Mouse (Mus musculus): ENCODE measurements at regions not wholly inside any gene's neighbourhood (a gene's known extent, or its start where the extent isn't known, plus 50 kb on each side); places are given as distances from the start of the nearest gene placed in this dataset.

DNA sequence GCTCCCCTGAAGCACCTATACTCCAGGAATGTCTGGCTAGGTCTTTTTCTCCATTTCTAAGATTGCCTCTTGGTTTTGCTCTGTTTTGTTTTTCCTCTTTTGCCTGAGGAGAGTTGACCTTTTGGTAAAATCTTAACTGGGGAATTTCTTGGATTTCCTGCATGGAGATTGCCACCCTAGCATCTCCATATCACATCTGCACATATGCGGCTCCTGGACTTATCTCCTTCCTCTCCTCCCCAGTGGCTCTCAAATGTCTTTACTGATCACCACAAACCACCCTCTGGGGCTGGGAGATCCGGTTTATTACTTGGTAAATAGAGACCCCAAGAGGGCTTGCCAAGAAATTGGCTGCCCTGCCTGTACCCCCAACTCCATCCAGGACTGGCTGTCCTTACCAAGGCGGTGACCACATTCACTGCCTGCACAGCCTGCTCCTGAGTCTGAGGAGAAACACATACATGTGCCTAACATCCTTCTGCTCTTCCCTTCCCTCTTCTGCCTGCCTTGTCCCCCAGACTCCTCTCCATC is 87.3 kb downstream of the Psmg1 start:
- Histone ChIP-seq H3K9ac (no peak overlapping the region), H3K4me2 (no peak overlapping the region), H3K36me3 (no peaks in the 10 kb centered on the region), H3K9me3 (no peaks in the 10 kb centered on the region), H3K27me3 (no peaks in the 10 kb centered on the region), H3K4me3 (no peak overlapping the region), H3K4me1 (replicated peaks) (no peaks in the 10 kb centered on the region), H3K27ac (replicated peaks) (no peak overlapping the region)
- whole genome bisulfite sequencing = 75% methylated on average over 3 of the region's 3 CpGs
- ATAC-seq (ENCODE audit: low FRiP score, low read depth) = no peak

DNA sequence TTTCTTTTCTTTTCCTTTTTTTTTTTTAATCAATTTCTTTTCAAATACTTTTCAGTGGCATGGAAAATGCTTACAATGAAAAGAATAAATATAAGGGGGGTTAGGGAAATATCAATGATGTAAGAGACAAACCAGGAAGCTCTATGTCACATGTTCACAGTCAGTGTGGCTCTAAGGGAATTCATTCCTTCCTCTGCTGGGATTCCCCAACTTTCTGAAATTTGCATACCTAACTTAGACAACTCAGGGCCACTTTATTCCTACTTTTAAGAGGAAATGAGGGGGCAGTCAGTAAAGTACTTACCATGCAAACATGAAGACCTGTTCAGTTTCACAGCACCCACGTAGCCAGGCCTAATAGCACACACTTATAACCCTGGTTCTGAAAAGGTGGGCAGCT is 88.6 kb downstream of the Psmg1 start:
- WGBS = 93% methylated on average over 1 of the region's 1 CpGs
- no peaks in the 10 kb centered on the region for H3K36me3 ChIP-seq
- H3K27ac ChIP-seq (replicated peaks) = no peak overlapping the region
- no peak for ATAC-seq (ENCODE audit: low FRiP score, low read depth)
- H3K4me2 ChIP-seq = no peak overlapping the region
- no peak overlapping the region for H3K4me3 ChIP-seq
- H3K9me3 ChIP-seq = no peaks in the 10 kb centered on the region
- H3K9ac ChIP-seq = no peak overlapping the region
- H3K27me3 ChIP-seq = no peaks in the 10 kb centered on the region
- H3K4me1 ChIP-seq (replicated peaks) = no peaks in the 10 kb centered on the region

GRCm38 (mm10) chr16:95901388-95901787 is 89.4 kb downstream of the Psmg1 start:
- Histone ChIP-seq H3K4me3 (no peak overlapping the region), H3K4me2 (no peak overlapping the region), H3K27me3 (no peaks in the 10 kb centered on the region), H3K4me1 (replicated peaks) (no peaks in the 10 kb centered on the region), H3K9me3 (no peaks in the 10 kb centered on the region), H3K9ac (no peak overlapping the region), H3K27ac (replicated peaks) (no peak overlapping the region), H3K36me3 (no peaks in the 10 kb centered on the region)
- WGBS = 76% methylated on average over 9 of the region's 9 CpGs
- no peak for ATAC-seq (ENCODE audit: low FRiP score, low read depth)

DNA sequence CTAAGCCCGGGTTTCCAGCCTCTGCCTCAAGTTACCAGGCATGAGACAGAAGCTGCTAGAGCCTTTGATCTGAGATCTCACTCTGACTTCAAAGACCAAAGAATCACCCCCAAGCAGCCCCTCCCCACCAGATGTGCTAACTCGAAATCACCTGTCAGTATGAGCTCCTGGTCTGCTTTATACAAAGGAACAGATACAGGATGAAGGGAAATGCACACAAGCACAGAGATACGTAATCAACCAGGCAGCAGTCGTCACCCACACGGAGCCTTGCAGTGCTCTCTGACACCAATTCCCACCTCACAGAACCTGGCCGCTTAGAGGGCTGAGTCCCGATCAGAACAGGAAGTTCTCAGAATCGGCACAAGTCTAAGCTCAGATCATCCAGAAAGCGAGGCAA is 90.6 kb downstream of the Psmg1 start:
- Histone ChIP-seq H3K36me3 (no peaks in the 10 kb centered on the region), H3K27me3 (no peaks in the 10 kb centered on the region), H3K9me3 (no peaks in the 10 kb centered on the region), H3K4me2 (no peak overlapping the region), H3K4me3 (no peak overlapping the region), H3K4me1 (replicated peaks) (no peaks in the 10 kb centered on the region), H3K9ac (no peak overlapping the region), H3K27ac (replicated peaks) (no peak overlapping the region)
- no peak for ATAC-seq (ENCODE audit: low FRiP score, low read depth)
- WGBS = 86% methylated on average over 9 of the region's 9 CpGs

- 87% methylated on average over 3 of the region's 3 CpGs for WGBS
- no peak overlapping the region for H3K4me3 ChIP-seq
Measured at GRCm38 (mm10) chr16:95899672-95900071, 91.1 kb downstream of the Psmg1 start.

DNA sequence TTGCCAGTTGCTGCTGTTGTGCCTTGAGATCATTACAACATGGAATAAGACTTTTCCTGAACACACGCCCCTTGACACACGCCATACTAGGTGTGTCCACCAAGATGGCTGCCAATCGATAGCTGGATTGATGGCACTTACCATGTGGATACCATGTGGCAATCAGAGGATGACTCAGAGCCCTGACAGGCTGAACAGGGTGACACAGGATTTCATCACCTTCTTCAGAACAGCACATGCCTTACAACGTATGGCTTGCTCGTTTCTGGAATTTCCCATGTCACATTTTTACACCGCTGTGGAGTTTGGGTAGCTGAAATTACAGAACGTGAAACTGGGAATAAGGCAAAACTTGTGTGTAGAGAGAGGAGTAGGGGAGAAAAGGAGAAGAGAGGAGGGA is 92.9 kb downstream of the Psmg1 start:
- no peak overlapping the region for H3K4me2 ChIP-seq
- no peaks in the 10 kb centered on the region for H3K4me1 ChIP-seq (replicated peaks)
- no peaks in the 10 kb centered on the region for H3K27me3 ChIP-seq
- WGBS = 90% methylated on average over 7 of the region's 7 CpGs
- H3K27ac ChIP-seq (replicated peaks) = no peak overlapping the region
- no peak overlapping the region for H3K9ac ChIP-seq
- no peak for ATAC-seq (ENCODE audit: low FRiP score, low read depth)
- H3K36me3 ChIP-seq = no peaks in the 10 kb centered on the region
- H3K9me3 ChIP-seq = no peaks in the 10 kb centered on the region
- H3K4me3 ChIP-seq = no peak overlapping the region

More at GRCm38 (mm10) chr16:95899672-95900071, 91.1 kb downstream of the Psmg1 start:
- Histone ChIP-seq H3K9ac (no peak overlapping the region), H3K9me3 (no peaks in the 10 kb centered on the region), H3K4me2 (no peak overlapping the region), H3K36me3 (no peaks in the 10 kb centered on the region), H3K4me1 (replicated peaks) (no peaks in the 10 kb centered on the region), H3K27me3 (no peaks in the 10 kb centered on the region), H3K27ac (replicated peaks) (no peak overlapping the region)
- ATAC-seq (ENCODE audit: low FRiP score, low read depth) = no peak

DNA sequence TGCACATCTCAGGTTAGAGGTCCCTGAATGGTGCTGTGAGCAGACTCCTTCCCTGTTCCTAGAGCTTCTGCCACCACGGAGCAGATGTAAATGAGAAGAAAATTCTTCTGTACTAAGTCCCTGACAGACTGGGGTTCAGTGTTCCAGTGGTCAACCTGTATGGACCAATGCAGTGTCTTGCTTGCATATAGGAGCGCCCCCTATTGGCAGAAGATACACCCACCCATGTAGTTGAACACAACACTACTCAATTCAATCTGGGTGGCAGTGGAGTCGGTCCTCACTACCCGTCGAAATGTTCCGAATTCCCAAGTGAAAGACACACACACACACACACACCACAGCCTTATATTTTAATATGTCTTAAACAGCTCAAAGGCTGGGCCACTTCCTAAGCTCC is 94.6 kb downstream of the Psmg1 start:
- H3K9ac ChIP-seq = no peak overlapping the region
- H3K36me3 ChIP-seq = no peaks in the 10 kb centered on the region
- no peaks in the 10 kb centered on the region for H3K27me3 ChIP-seq
- no peak overlapping the region for H3K4me3 ChIP-seq
- 77% methylated on average over 6 of the region's 6 CpGs for WGBS
- no peaks in the 10 kb centered on the region for H3K9me3 ChIP-seq
- H3K27ac ChIP-seq (replicated peaks) = no peak overlapping the region
- no peak overlapping the region for H3K4me2 ChIP-seq
- no peak for ATAC-seq (ENCODE audit: low FRiP score, low read depth)
- H3K4me1 ChIP-seq (replicated peaks) = no peaks in the 10 kb centered on the region

- H3K36me3 ChIP-seq = no peaks in the 10 kb centered on the region
- H3K9me3 ChIP-seq = no peaks in the 10 kb centered on the region
- H3K4me2 ChIP-seq = no peak overlapping the region
- H3K27me3 ChIP-seq = no peaks in the 10 kb centered on the region
- 79% methylated on average over 6 of the region's 6 CpGs for WGBS
- no peak overlapping the region for H3K4me3 ChIP-seq
- no peak overlapping the region for H3K9ac ChIP-seq
- no peak for ATAC-seq (ENCODE audit: low FRiP score, low read depth)
- H3K27ac ChIP-seq (replicated peaks) = no peak overlapping the region
- H3K4me1 ChIP-seq (replicated peaks) = no peaks in the 10 kb centered on the region
Measured at GRCm38 (mm10) chr16:95893534-95894290, 97.0 kb downstream of the Psmg1 start.

- Histone ChIP-seq H3K4me2 (no peak overlapping the region), H3K4me1 (replicated peaks) (no peaks in the 10 kb centered on the region), H3K9me3 (no peaks in the 10 kb centered on the region), H3K4me3 (no peak overlapping the region), H3K27me3 (no peaks in the 10 kb centered on the region), H3K27ac (replicated peaks) (no peak overlapping the region), H3K9ac (no peak overlapping the region), H3K36me3 (no peaks in the 10 kb centered on the region)
- ATAC-seq (ENCODE audit: low FRiP score, low read depth) = no peak
- WGBS = 65% methylated on average over 3 of the region's 3 CpGs
Measured at GRCm38 (mm10) chr16:95892356-95892755, 98.4 kb downstream of the Psmg1 start.

- Histone ChIP-seq H3K9me3 (no peaks in the 10 kb centered on the region), H3K9ac (no peak overlapping the region), H3K4me3 (no peak overlapping the region), H3K36me3 (no peaks in the 10 kb centered on the region), H3K4me2 (no peak overlapping the region), H3K4me1 (replicated peaks) (no peaks in the 10 kb centered on the region), H3K27me3 (no peaks in the 10 kb centered on the region), H3K27ac (replicated peaks) (no peak overlapping the region)
- 89% methylated on average over 1 of the region's 1 CpGs for WGBS
- no peak for ATAC-seq (ENCODE audit: low FRiP score, low read depth)
Measured at GRCm38 (mm10) chr16:95886131-95886530, 104.6 kb downstream of the Psmg1 start.

GRCm38 (mm10) chr16:95873297-95873696 is 117.5 kb downstream of the Psmg1 start:
- Histone ChIP-seq H3K4me1 (replicated peaks) (no peaks in the 10 kb centered on the region), H3K27ac (replicated peaks) (no peak overlapping the region), H3K9ac (no peak overlapping the region), H3K36me3 (no peaks in the 10 kb centered on the region), H3K9me3 (no peaks in the 10 kb centered on the region), H3K4me3 (no peak overlapping the region), H3K27me3 (no peaks in the 10 kb centered on the region), H3K4me2 (no peak overlapping the region)
- ATAC-seq (ENCODE audit: low FRiP score, low read depth) = no peak
- WGBS = 95% methylated on average over 4 of the region's 4 CpGs

GRCm38 (mm10) chr16:95872436-95872835 is 118.3 kb downstream of the Psmg1 start:
- ATAC-seq (ENCODE audit: low FRiP score, low read depth) = no peak
- WGBS = 76% methylated on average over 3 of the region's 3 CpGs

GRCm38 (mm10) chr16:95870291-95870690 is 120.5 kb downstream of the Psmg1 start:
- Histone ChIP-seq H3K27ac (replicated peaks) (no peak overlapping the region), H3K4me1 (replicated peaks) (no peaks in the 10 kb centered on the region), H3K4me2 (no peak overlapping the region), H3K36me3 (no peaks in the 10 kb centered on the region), H3K27me3 (no peaks in the 10 kb centered on the region), H3K4me3 (no peak overlapping the region), H3K9ac (no peak overlapping the region), H3K9me3 (no peaks in the 10 kb centered on the region)
- 79% methylated on average over 2 of the region's 2 CpGs for WGBS
- no peak for ATAC-seq (ENCODE audit: low FRiP score, low read depth)

More at GRCm38 (mm10) chr16:95872436-95872835, 118.3 kb downstream of the Psmg1 start:
- Histone ChIP-seq H3K9me3 (no peaks in the 10 kb centered on the region), H3K27me3 (no peaks in the 10 kb centered on the region), H3K9ac (no peak overlapping the region), H3K4me1 (replicated peaks) (no peaks in the 10 kb centered on the region), H3K4me2 (no peak overlapping the region), H3K27ac (replicated peaks) (no peak overlapping the region), H3K36me3 (no peaks in the 10 kb centered on the region), H3K4me3 (no peak overlapping the region)

Data from hindbrain, embryonic 15.5 days (tissue).